Mouse (Mus musculus) cerebellum, adult 2 months (tissue): ENCODE data around the gene Pawr.

Source experiments
- CTCF ChIP-seq: fragments of 200-500 bp; IDR thresholded peaks from 2 replicates; pipeline ENCODE4 v1.5.1; 2011; ENCODE audit warnings: low read depth, mild to moderate bottlenecking, control low read depth, low read length, moderate library complexity, borderline replicate concordance; ENCODE audit not compliant: insufficient read depth
- POLR2A ChIP-seq: fragments of 200-500 bp; IDR thresholded peaks from 2 replicates; pipeline ENCODE4 v1.6.1; 2011; ENCODE audit warnings: low read length, control low read depth, borderline replicate concordance; ENCODE audit not compliant: insufficient read depth

DNA sequence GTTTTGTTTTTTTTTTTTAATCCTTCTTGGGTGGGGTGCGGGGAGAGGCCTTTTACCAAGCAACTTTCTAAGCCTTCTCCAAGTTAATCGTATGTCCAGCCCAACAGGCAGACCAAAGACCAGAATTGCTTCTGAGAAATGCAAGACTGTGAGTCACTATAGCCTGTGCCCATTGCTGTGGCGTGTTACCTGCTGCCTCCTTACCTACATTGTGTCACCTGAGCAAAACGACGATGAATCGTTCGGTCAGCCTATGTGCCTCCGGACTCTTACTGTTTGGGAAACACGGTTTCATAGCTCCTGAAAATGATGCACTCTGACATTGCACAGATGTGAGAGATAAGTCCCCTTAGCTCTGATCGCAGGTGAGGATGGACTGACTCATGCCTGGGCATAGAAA lies 957 bp upstream of the Pawr start:
- no peak for TF ChIP-seq POLR2A
- no peak for TF ChIP-seq CTCF
